Mouse (Mus musculus) liver, embryonic 14.5 days (tissue): ENCODE results near the gene Gtf2f1.

Experiments
- CTCF ChIP-seq: IDR thresholded peaks from 2 replicates; pipeline ENCODE4 v1.5.1; 2016; ENCODE audit warnings: antibody characterized with exemption, low read depth, control low read depth
- EP300 ChIP-seq: IDR thresholded peaks from 2 replicates; pipeline ENCODE4 v1.6.1; 2016; ENCODE audit warnings: antibody characterized with exemption, low read depth

DNA sequence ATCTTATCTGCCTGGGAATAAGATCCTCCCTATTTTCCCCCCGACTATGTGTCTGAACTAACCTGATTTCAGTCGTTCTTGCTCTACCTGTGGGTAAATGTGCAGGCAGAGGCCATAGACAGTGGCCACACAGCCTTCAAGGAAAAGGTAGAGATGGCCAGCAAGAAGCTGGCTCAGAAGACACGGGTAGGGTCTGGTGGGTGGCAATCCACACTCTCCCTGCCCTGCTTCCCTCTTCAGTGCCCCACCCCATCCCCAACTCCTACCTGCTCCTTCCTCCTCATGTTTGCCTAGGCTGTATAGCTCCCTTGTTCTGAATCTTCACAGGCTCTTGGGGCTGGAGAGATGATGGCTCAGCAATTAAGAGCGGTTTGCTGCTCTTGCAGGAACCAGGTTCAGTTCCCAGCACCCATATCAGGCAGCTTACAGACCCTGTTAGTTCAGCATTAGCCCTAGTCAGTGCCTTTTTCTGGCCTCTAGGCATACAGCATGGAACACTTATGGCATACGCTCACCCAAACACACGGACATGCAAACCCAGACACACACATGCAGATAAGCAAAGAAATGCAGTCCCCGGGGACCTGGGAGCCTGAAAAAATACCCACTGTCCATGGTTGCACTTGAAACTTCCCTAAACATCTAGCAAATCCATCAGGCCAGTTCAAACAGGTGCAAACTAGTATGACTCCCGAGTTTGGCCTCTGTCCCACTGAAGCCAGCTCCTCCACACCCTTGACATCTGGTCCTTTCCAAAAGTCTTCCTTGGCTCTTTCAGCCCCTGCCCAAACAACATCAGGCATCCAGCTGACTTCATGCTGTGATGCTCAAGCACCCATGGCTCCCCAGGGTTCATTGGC is 34.3 kb downstream of the Gtf2f1 start:
- no peak for TF ChIP-seq CTCF
- TF ChIP-seq EP300 = no peak
